Mouse (Mus musculus) embryonic facial prominence, embryonic 11.5 days (tissue): ENCODE data around the gene Vmn1r68. TPM values are rescaled to one million over a fixed set of nuclear protein-coding genes. Genes with fewer than 3 reads are reported as not detected.

Source experiments
- ATAC-seq: fragments of 200-750 bp; cut with Nextera tagmentation; replicated peaks from 2 replicates; pipeline ENCODE4 v1.8.0; 2017; ENCODE audit warnings: low read depth; ENCODE audit not compliant: insufficient number of reproducible peaks, low FRiP score, low TSS enrichment
- DNase-seq: peaks from one replicate; pipeline ENCODE4 v3.0.0-alpha.2; 2015; ENCODE audit warnings: low spot score
- H3K27ac ChIP-seq: fragments of 300-500 bp; sonication (generic); replicated peaks from 2 replicates; pipeline ENCODE4 v1.5.1; 2014; ENCODE audit warnings: mild to moderate bottlenecking, low read depth, low read length, control low read depth
- H3K27me3 ChIP-seq: fragments of 300-500 bp; sonication (generic); 2 replicates; pipeline ENCODE4 v1.6.1; 2014; ENCODE audit warnings: mild to moderate bottlenecking, low read length, moderate library complexity, mixed read lengths; ENCODE audit not compliant: control insufficient read depth, insufficient read depth
- H3K36me3 ChIP-seq: fragments of 300-500 bp; sonication (generic); replicated peaks from 2 replicates; pipeline ENCODE4 v1.6.1; 2014; ENCODE audit warnings: low read depth, mild to moderate bottlenecking, low read length, moderate library complexity, mixed read lengths; ENCODE audit not compliant: control insufficient read depth, insufficient read depth
- H3K4me1 ChIP-seq: fragments of 300-500 bp; sonication (generic); 2 replicates; pipeline ENCODE4 v1.6.1; 2014; ENCODE audit warnings: low read length, mixed read lengths; ENCODE audit not compliant: control insufficient read depth, insufficient read depth
- H3K4me2 ChIP-seq: fragments of 300-500 bp; sonication (generic); 2 replicates; pipeline ENCODE4 v1.6.1; 2014; ENCODE audit warnings: low read depth, mild to moderate bottlenecking, control low read depth, low read length, moderate library complexity
- H3K4me3 ChIP-seq: fragments of 300-500 bp; sonication (generic); 2 replicates; pipeline ENCODE4 v1.5.1; 2014; ENCODE audit warnings: low read depth, low read length, control low read depth
- H3K9ac ChIP-seq: fragments of 300-500 bp; sonication (generic); replicated peaks from 2 replicates; pipeline ENCODE4 v1.6.1; 2014; ENCODE audit warnings: mild to moderate bottlenecking, control low read depth, low read length
- H3K9me3 ChIP-seq: fragments of 300-500 bp; sonication (generic); replicated peaks from 2 replicates; pipeline ENCODE4 v1.6.1; 2016; ENCODE audit warnings: mild to moderate bottlenecking, low read length, inconsistent platforms, mixed read lengths; ENCODE audit not compliant: control insufficient read depth
- WGBS: fragments of 180-500 bp; shearing (Covaris S2); extraction: QIAGEN DNeasy Blood & Tissue Kit; methylation state at CpG from one replicate; pipeline ENCODE4 v1.1.7; 2014; 5-methylcytosine and 5-hydroxymethylcytosine counted together
- polyA plus RNA-seq: library from polyadenylated mRNA; unstranded; fragments of >200 nt; fragmentation: Nextera tagmentation; extraction: Ambion mirVana; gene quantifications from 2 replicates; pipeline ENCODE4 v1.2.1, GENCODE M21; 2014

Vmn1r68 gene
- not detected in 2 replicates for polyA plus RNA-seq

- Histone ChIP-seq H3K9ac (no peak within 1 kb of the TSS), H3K4me1 (no peaks in the 10 kb centered on the region), H3K4me3 (no peak within 1 kb of the TSS), H3K4me2 (no peak within 1 kb of the TSS), H3K27ac (no peak within 1 kb of the TSS), H3K9me3 (no peaks in the 10 kb centered on the region), H3K36me3 (no peaks in the 10 kb centered on the region), H3K27me3 (no peaks in the 10 kb centered on the region)
- WGBS, result 74% methylated on average over 2 of the region's 2 CpGs
- DNase-seq, result no peak
- ATAC-seq, result no peak
Observed at GRCm38 (mm10) chr7:10558385-10558784, at the start of gene Vmn1r68. Vmn1r68 (minus strand) TSS chr7:10558485.

GRCm38 (mm10) chr7:10495578-10495977, 62.7 kb downstream of the Vmn1r68 start:
- peak overlapping the region; percentile 13; the same call in 1 of the 2 replicates for H3K4me2 ChIP-seq
- no peak for DNase-seq
- H3K36me3 ChIP-seq, result peaks cover 8% of the 10 kb centered on the region
- no peak overlapping the region for H3K9ac ChIP-seq
- H3K27ac ChIP-seq, result no peak overlapping the region
- ATAC-seq, result no peak
- no peaks in the 10 kb centered on the region for H3K9me3 ChIP-seq
- peak overlapping the region; percentile 54; the same call in 1 of the 2 replicates for H3K4me3 ChIP-seq
- H3K27me3 ChIP-seq, result no peaks in the 10 kb centered on the region
- 34% methylated on average over 6 of the region's 6 CpGs for WGBS
- no peaks in the 10 kb centered on the region for H3K4me1 ChIP-seq

GRCm38 (mm10) chr7:10494786-10495521, 63.3 kb downstream of the Vmn1r68 start, which contains the start of gene Zik1:
Zik1 (minus strand) TSS chr7:10495394.
- Histone ChIP-seq H3K27ac (no peak within 1 kb of the TSS), H3K36me3 (peaks cover 8% of the 10 kb centered on the region), H3K4me3 (peak within 1 kb of the TSS; percentile 54), H3K4me2 (peak within 1 kb of the TSS; percentile 56), H3K4me1 (no peaks in the 10 kb centered on the region), H3K27me3 (no peaks in the 10 kb centered on the region), H3K9me3 (no peaks in the 10 kb centered on the region), H3K9ac (peak within 1 kb of the TSS; percentile 77)
- DNase-seq (peak; percentile 94), ATAC-seq (peak; percentile 98)
- 2% methylated on average over 33 of the region's 33 CpGs for whole genome bisulfite sequencing

- 67% methylated on average over 18 of the region's 18 CpGs for WGBS
- no peak overlapping the region for H3K9ac ChIP-seq
- peak overlapping the region; percentile 8; the same call in 1 of the 2 replicates for H3K4me3 ChIP-seq
- no peaks in the 10 kb centered on the region for H3K36me3 ChIP-seq
- no peaks in the 10 kb centered on the region for H3K9me3 ChIP-seq
- ATAC-seq (no peak), DNase-seq (peak; percentile 27)
- H3K27ac ChIP-seq, result no peak overlapping the region
- no peaks in the 10 kb centered on the region for H3K27me3 ChIP-seq
- H3K4me2 ChIP-seq, result no peak overlapping the region
- no peaks in the 10 kb centered on the region for H3K4me1 ChIP-seq
Observed at GRCm38 (mm10) chr7:10480588-10481233, 77.6 kb downstream of the Vmn1r68 start.

GRCm38 (mm10) chr7:10479813-10480212, 78.5 kb downstream of the Vmn1r68 start:
- Histone ChIP-seq H3K36me3 (no peaks in the 10 kb centered on the region), H3K27me3 (no peaks in the 10 kb centered on the region), H3K9ac (no peak overlapping the region), H3K4me1 (no peaks in the 10 kb centered on the region), H3K4me2 (no peak overlapping the region), H3K4me3 (no peak overlapping the region), H3K27ac (no peak overlapping the region), H3K9me3 (no peaks in the 10 kb centered on the region)
- no peak for ATAC-seq
- DNase-seq, result no peak

GRCm38 (mm10) chr7:10458166-10458565, 100.1 kb downstream of the Vmn1r68 start:
- Histone ChIP-seq H3K27me3 (no peaks in the 10 kb centered on the region), H3K4me3 (no peak overlapping the region), H3K9me3 (no peaks in the 10 kb centered on the region), H3K27ac (no peak overlapping the region), H3K36me3 (no peaks in the 10 kb centered on the region), H3K4me2 (no peak overlapping the region), H3K9ac (no peak overlapping the region), H3K4me1 (no peaks in the 10 kb centered on the region)
- DNase-seq, result no peak
- ATAC-seq, result no peak
- WGBS, result 62% methylated on average over 3 of the region's 3 CpGs

Other genes starting within 250 kb of the Vmn1r68 start
- gene Vmn1r67, start 115.2 kb downstream of the Vmn1r68 start, polyA plus RNA-seq, result not detected in 2 replicates
- gene Zik1, start 63.1 kb downstream of the Vmn1r68 start, polyA plus RNA-seq, result 46.8 and 53.0 TPM in 2 replicates
- gene Vmn1r69, start 55.2 kb upstream of the Vmn1r68 start, polyA plus RNA-seq, result not detected in 2 replicates
- gene Vmn1r70, start 73.0 kb upstream of the Vmn1r68 start, polyA plus RNA-seq, result not detected in 2 replicates
- not detected in 2 replicates for gene Nlrp4b, start 129.3 kb upstream of the Vmn1r68 start, polyA plus RNA-seq
- not detected in 2 replicates for gene Vmn1r71, start 195.9 kb upstream of the Vmn1r68 start, polyA plus RNA-seq